Mouse (Mus musculus) forebrain, postnatal 0 days (tissue): ENCODE measurements at regions not wholly inside any gene's neighbourhood (a gene's known extent, or its start where the extent isn't known, plus 50 kb on each side); places are given as distances from the start of the nearest gene placed in this dataset.
A peak's percentile ranks its signal among the peaks of the same experiment; 100 is the strongest.

ENCODE experiments used
- ATAC-seq: fragments of 200-750 bp; cut with Nextera tagmentation; 2 replicates; pipeline ENCODE4 v1.8.0; 2017; ENCODE audit warnings: mild to moderate bottlenecking, moderate library complexity
- DNase-seq: peaks from one replicate; pipeline ENCODE4 v3.0.0-alpha.2; 2015
- H3K27ac ChIP-seq: fragments of 300-500 bp; sonication (generic); 2 replicates; pipeline ENCODE4 v1.5.1; 2014; ENCODE audit warnings: low read depth, mild to moderate bottlenecking, antibody characterized with exemption, low read length, moderate library complexity, mixed read lengths
- H3K27me3 ChIP-seq: fragments of 300-500 bp; sonication (generic); 2 replicates; pipeline ENCODE4 v1.6.1; 2014; ENCODE audit warnings: mild to moderate bottlenecking, low read length, mixed read lengths; ENCODE audit not compliant: insufficient read depth
- H3K36me3 ChIP-seq: fragments of 300-500 bp; sonication (generic); 2 replicates; pipeline ENCODE4 v1.6.1; 2014; ENCODE audit warnings: mild to moderate bottlenecking, moderate library complexity; ENCODE audit not compliant: insufficient read depth
- H3K4me1 ChIP-seq: fragments of 300-500 bp; sonication (generic); 2 replicates; pipeline ENCODE4 v1.6.1; 2014; ENCODE audit warnings: antibody characterized with exemption; ENCODE audit not compliant: insufficient read depth
- H3K4me2 ChIP-seq: fragments of 300-500 bp; sonication (generic); 2 replicates; pipeline ENCODE4 v1.6.1; 2014; ENCODE audit warnings: low read depth, mild to moderate bottlenecking, moderate library complexity
- H3K4me3 ChIP-seq: fragments of 300-500 bp; sonication (generic); 2 replicates; pipeline ENCODE4 v1.5.1; 2014; ENCODE audit warnings: low read depth, low read length, mixed read lengths
- H3K9ac ChIP-seq: fragments of 300-500 bp; sonication (generic); 2 replicates; pipeline ENCODE4 v1.6.1; 2014; ENCODE audit warnings: mild to moderate bottlenecking
- H3K9me3 ChIP-seq: fragments of 300-500 bp; sonication (generic); 2 replicates; pipeline ENCODE4 v1.6.1; 2016; ENCODE audit warnings: low read length
- CTCF ChIP-seq: sonication (generic); IDR thresholded peaks from 2 replicates; pipeline ENCODE4 v1.5.1; 2016; ENCODE audit warnings: antibody characterized with exemption, control low read depth, low read depth
- WGBS: fragments of 180-500 bp; shearing (Covaris S2); extraction: QIAGEN DNeasy Blood & Tissue Kit; methylation state at CpG from one replicate; pipeline ENCODE4 v1.1.7; 2014; 5-methylcytosine and 5-hydroxymethylcytosine counted together

DNA sequence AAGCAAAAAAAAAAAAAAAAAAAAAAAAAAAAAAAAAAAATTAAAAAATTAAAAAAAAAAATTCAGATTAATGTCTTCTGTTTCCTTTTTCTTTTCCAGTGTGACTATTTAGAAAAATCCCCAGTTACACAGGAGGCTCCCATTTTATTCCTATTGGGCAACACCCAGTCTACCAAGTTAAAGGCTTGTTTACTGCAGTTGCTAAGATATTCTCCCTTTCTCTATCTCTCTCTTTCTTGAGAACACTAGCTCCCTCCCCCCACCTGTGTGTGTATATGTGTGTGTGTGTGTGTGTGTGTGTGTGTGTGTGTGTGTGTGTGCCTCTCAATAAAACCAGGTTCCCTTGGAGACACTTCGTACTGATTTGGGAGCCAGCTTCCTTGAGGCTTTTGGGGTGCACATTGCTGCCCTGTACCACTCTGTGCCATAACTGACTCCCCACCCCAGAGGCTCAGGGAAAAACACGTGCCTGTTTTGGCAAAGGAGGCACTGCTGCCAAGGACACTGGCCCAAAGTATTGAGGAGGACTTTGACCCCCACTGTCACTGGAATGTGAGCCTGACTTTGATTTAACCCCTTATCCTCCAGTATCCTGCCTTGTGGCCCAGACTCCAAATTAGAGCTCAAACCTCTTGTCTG is 50.3 kb downstream of the Anapc15-ps start:
- Histone ChIP-seq H3K27ac (no peak overlapping the region), H3K36me3 (no peaks in the 10 kb centered on the region), H3K4me1 (no peaks in the 10 kb centered on the region), H3K27me3 (no peaks in the 10 kb centered on the region), H3K4me3 (no peak overlapping the region), H3K9me3 (no peaks in the 10 kb centered on the region), H3K9ac (no peak overlapping the region), H3K4me2 (no peak overlapping the region)
- DNase-seq (peak; percentile 17), ATAC-seq (no peak)
- 15% methylated on average over 2 of the region's 2 CpGs for WGBS
- no peak for TF ChIP-seq CTCF

DNA sequence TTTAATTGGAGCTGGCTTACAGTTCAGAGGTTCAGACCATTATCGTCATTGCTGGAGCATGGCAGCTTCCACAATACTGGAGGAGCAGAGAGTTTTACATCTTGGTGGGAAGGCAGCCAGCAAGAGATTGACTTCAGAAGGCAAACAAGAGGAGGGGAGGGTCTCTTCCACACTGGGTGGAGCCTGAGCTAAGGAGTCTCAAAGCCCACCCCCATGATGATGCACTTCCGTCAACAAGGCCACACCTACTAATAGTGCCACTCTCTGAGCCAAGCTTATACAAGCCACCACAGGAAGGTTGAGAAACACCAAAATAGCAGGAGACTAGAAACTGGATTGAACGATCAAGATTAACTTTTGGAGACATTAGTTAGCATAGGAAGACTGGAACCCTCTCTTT is 52.5 kb downstream of the Anapc15-ps start:
- Histone ChIP-seq H3K27me3 (no peaks in the 10 kb centered on the region), H3K9ac (no peak overlapping the region), H3K9me3 (no peaks in the 10 kb centered on the region), H3K27ac (no peak overlapping the region), H3K4me1 (no peaks in the 10 kb centered on the region), H3K4me3 (no peak overlapping the region), H3K4me2 (no peak overlapping the region), H3K36me3 (no peaks in the 10 kb centered on the region)
- no peak for TF ChIP-seq CTCF
- DNase-seq (no peak), ATAC-seq (no peak)
- 69% methylated on average over 3 of the region's 3 CpGs for WGBS

DNA sequence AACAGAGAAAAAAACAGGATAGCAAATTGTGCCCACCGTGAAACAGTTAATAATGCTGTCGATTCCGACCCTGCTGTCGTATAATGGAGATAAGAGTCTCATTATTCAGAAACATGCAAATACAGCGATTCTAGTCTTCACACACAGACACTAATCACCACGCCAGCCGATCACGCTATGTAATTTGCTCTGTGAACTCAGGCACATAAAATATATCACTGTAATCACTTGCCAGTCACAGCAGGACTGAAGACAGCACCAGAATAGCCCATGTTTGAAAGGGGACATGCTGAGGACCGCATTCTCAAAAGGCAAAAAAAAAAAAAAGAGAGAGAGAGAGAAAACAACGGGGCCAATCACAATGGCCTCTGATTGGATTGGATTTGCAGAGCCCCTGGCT is 53.6 kb downstream of the Anapc15-ps start:
- peak; percentile 85 for ATAC-seq
- Histone ChIP-seq H3K27ac (peak overlapping the region; percentile 35; the same call in 1 of the 2 replicates), H3K9ac (no peak overlapping the region), H3K4me1 (no peaks in the 10 kb centered on the region), H3K27me3 (no peaks in the 10 kb centered on the region), H3K36me3 (no peaks in the 10 kb centered on the region), H3K9me3 (no peaks in the 10 kb centered on the region), H3K4me2 (peak overlapping the region; percentile 24), H3K4me3 (no peak overlapping the region)
- peak; percentile 71 for DNase-seq
- TF ChIP-seq CTCF = no peak
- WGBS = 6% methylated on average over 10 of the region's 10 CpGs

DNA sequence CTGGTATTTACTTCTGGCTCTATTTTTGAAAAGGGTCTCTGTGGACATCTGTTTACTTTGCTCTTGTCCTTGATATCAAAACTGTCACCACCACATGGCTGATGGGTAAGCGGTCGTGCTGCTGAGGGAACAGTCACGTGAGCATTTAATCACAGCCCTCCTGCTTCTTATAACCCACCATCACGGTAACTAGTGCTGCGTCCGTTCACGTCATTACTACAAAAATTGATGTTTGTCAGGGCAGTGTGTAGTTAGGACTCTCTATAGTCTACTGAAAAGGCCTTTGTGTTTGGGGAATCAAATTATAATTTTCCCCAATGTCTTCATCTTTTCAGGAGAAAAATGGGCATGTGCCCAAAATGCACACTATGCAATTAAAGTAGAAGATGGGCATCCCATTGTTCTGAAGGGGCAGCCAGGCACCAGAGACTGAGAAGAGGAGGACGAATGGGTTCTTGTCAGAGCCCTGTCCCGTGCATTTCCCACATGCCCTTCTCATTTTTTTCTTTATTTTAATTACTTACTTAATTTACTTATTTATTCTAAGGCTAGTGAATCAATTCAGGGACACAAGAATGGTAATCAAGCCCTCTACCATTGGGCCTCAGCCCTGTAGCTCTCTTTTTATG is 54.6 kb upstream of the Nudt4 start:
- TF ChIP-seq CTCF = no peak
- 26% methylated on average over 9 of the region's 9 CpGs for WGBS
- Histone ChIP-seq H3K9me3 (no peaks in the 10 kb centered on the region), H3K4me3 (no peak overlapping the region), H3K4me1 (no peaks in the 10 kb centered on the region), H3K4me2 (no peak overlapping the region), H3K27ac (peak overlapping the region; percentile 40; the same call in 1 of the 2 replicates), H3K27me3 (no peaks in the 10 kb centered on the region), H3K9ac (no peak overlapping the region), H3K36me3 (no peaks in the 10 kb centered on the region)
- DNase-seq (peak; percentile 47), ATAC-seq (peak; percentile 57; the same call in 1 of the 2 replicates)

DNA sequence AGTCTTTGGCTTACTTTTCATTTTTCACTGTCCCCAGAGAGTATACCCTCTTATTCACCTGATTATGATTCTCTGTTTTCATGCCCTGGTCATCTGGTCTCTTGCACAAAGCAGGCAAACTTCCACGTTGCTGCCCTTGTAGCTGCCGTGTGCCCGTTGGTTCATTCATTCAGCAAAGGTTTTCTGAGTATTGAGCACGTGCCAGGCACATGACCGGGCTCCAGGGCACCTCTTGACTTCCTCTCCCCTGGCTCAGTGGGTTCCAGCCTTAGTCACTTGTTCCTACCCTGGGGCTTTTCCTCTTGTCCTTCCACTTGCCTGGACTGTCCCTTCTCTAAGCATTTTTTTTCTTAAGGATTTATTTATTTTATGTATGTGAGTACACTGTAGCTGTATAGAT is 52.9 kb upstream of the Nudt4 start:
- no peak for TF ChIP-seq CTCF
- no peak overlapping the region for H3K27ac ChIP-seq
- no peaks in the 10 kb centered on the region for H3K9me3 ChIP-seq
- H3K4me1 ChIP-seq = no peaks in the 10 kb centered on the region
- H3K27me3 ChIP-seq = no peaks in the 10 kb centered on the region
- no peak overlapping the region for H3K9ac ChIP-seq
- no peaks in the 10 kb centered on the region for H3K36me3 ChIP-seq
- 56% methylated on average over 5 of the region's 5 CpGs for WGBS
- ATAC-seq (no peak), DNase-seq (no peak)
- H3K4me3 ChIP-seq = no peak overlapping the region
- H3K4me2 ChIP-seq = no peak overlapping the region

DNA sequence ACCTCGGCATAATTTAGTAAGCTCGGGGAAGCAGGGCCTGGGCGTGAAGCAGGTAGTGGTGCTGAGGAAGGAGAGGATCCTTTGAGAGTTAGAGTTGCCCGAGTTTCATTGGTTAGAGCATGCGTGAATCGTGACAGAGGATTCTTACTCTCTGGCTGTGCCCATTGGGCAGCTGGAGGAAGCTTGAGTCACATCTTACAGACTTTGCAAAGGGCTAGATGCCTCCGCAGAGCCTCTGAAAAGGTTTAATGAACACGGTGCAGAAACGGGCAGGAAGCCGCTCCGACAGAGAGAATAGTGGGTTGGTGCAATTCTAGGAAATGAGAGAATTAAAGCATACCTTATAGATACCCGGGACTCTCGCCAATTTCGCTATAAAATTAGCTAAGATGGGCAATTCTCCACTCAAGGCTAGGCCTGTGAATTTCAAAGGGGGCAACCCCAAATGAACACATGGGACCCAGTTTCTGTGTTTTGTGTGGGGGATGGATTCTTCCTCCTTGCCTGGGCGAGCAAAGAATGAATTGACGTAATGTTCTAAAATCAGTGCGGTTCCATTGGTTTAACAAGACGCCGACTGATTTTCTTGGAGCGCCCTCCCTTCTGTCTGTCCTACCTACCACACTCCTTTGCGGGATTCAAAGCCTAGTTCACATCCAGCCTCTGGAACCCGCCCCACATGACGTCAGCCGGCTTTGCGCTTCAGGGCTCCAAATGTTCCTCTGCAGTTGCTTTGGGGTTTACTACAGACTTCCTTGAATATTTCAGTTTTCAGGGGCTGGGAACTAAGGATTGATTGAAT is 52.1 kb upstream of the Nudt4 start:
- Histone ChIP-seq H3K9me3 (no peaks in the 10 kb centered on the region), H3K36me3 (no peaks in the 10 kb centered on the region), H3K27me3 (no peaks in the 10 kb centered on the region), H3K9ac (no peak overlapping the region), H3K4me1 (0 out of 2 replicates have a peak, but pooled peaks cover 2% of the 10 kb centered on the region), H3K4me3 (no peak overlapping the region), H3K27ac (no peak overlapping the region), H3K4me2 (peak overlapping the region; percentile 20; the same call in 1 of the 2 replicates)
- WGBS = 65% methylated on average over 25 of the region's 25 CpGs
- no peak for ATAC-seq
- peak; percentile 48 for DNase-seq
- no peak for TF ChIP-seq CTCF
